In genomic region chr13:52679906-52680305, GRCm38 (mm10) we compare ENCODE assay signal across 9 mouse cellular contexts.
DNase-seq lines count a peak whose midpoint lies in the region; ATAC-seq and TF ChIP-seq lines count a peak whose summit lies in the region.
"Had no signal": no experiment of that assay in that cellular context is flagged by ENCODE, and none has a peak within 500 bp of the region (broad histone marks: within the 10 kb centered on the region; RNA-seq: fewer than 3 reads in every experiment).

No protein-coding gene starts in this region.

- TF ChIP-seq EP300 in liver, postnatal 0 days (IDR thresholded peaks at IDR 0.05; ENCODE audit: low read depth): no peak

- H3K9me3 ChIP-seq in hindbrain, embryonic 15.5 days: no peaks in the 10 kb centered on the region
- no peaks in the 10 kb centered on the region for H3K9me3 ChIP-seq in liver, postnatal 0 days (ENCODE audit: low read length)
- H3K9me3 ChIP-seq: liver, embryonic 13.5 days had no signal

- ATAC-seq in hindbrain, embryonic 15.5 days (ENCODE audit: low FRiP score, low read depth): peak; percentile 89
- no peak for ATAC-seq in liver, postnatal 0 days

- peak; percentile 18 for DNase-seq in 3134 (ENCODE audit: extremely low read depth, insufficient read length, low spot score)
- DNase-seq in adrenal gland, postnatal 25 days: peak; percentile 42
- peak; percentile 75 for DNase-seq in left cerebral cortex, postnatal 4 days
- DNase-seq in liver, postnatal 0 days: no peak
- DNase-seq in lung, postnatal 25 days (ENCODE audit: low spot score): no peak
- DNase-seq in B cell, adult 2 months: no peak
- no peak for DNase-seq in thymus, adult 2 months
- DNase-seq: liver, embryonic 13.5 days had no signal

- intact Hi-C loops in left cerebral cortex, postnatal 4 days (cut with DNase I): no loop called here

- TF ChIP-seq CTCF in liver, postnatal 0 days (IDR thresholded peaks at IDR 0.05; ENCODE audit: low read depth): no peak
- no peak for TF ChIP-seq CTCF in thymus, adult 2 months (IDR thresholded peaks at IDR 0.05; ENCODE audit: borderline replicate concordance, control insufficient read depth, extremely low read depth, insufficient read depth, low read length, poor library complexity)

- TF ChIP-seq POLR2A in thymus, adult 2 months (IDR thresholded peaks at IDR 0.05; ENCODE audit: control insufficient read depth, extremely low read depth, insufficient read depth, low read length, poor library complexity): no peak

- H3K9ac ChIP-seq in hindbrain, embryonic 15.5 days: no peak overlapping the region
- no peak overlapping the region for H3K9ac ChIP-seq in liver, postnatal 0 days (replicated peaks)
- H3K9ac ChIP-seq: liver, embryonic 13.5 days had no signal

- H3K36me3 ChIP-seq in hindbrain, embryonic 15.5 days: no peaks in the 10 kb centered on the region
- no peaks in the 10 kb centered on the region for H3K36me3 ChIP-seq in liver, postnatal 0 days (replicated peaks; ENCODE audit: insufficient read depth, low read length)
- H3K36me3 ChIP-seq in thymus, adult 2 months (ENCODE audit: control insufficient read depth, insufficient read depth, low read length): no peaks in the 10 kb centered on the region
- H3K36me3 ChIP-seq: liver, embryonic 13.5 days had no signal

- no peaks in the 10 kb centered on the region; the same call in 1 of the 2 replicates for H3K4me1 ChIP-seq in hindbrain, embryonic 15.5 days (replicated peaks)
- no peaks in the 10 kb centered on the region for H3K4me1 ChIP-seq in liver, postnatal 0 days (ENCODE audit: insufficient read depth)
- H3K4me1 ChIP-seq in thymus, adult 2 months (replicated peaks; ENCODE audit: control insufficient read depth, insufficient read depth, low read length): peaks cover 17% of the 10 kb centered on the region
- H3K4me1 ChIP-seq: liver, embryonic 13.5 days had no signal

- WGBS in hindbrain, embryonic 15.5 days: 32% methylated on average over 5 of the region's 5 CpGs
- 63% methylated on average over 5 of the region's 5 CpGs for WGBS in liver, postnatal 0 days (ENCODE audit: insufficient replicate concordance)
- 87% methylated on average over 5 of the region's 5 CpGs for WGBS in thymus, adult 2 months

- H3K4me3 ChIP-seq in hindbrain, embryonic 15.5 days: no peak overlapping the region
- H3K4me3 ChIP-seq in liver, postnatal 0 days (ENCODE audit: low read depth, low read length): no peak overlapping the region
- no peak overlapping the region for H3K4me3 ChIP-seq in thymus, adult 2 months (ENCODE audit: control insufficient read depth, insufficient read depth, low read length)
- H3K4me3 ChIP-seq: liver, embryonic 13.5 days had no signal

- H3K27ac ChIP-seq in hindbrain, embryonic 15.5 days (replicated peaks): no peak overlapping the region
- H3K27ac ChIP-seq in liver, postnatal 0 days (ENCODE audit: low read depth): no peak overlapping the region
- H3K27ac ChIP-seq in thymus, adult 2 months (ENCODE audit: control insufficient read depth, insufficient read depth, low read length): no peak overlapping the region
- H3K27ac ChIP-seq: liver, embryonic 13.5 days had no signal

- no peak overlapping the region for H3K4me2 ChIP-seq in hindbrain, embryonic 15.5 days
- no peak overlapping the region for H3K4me2 ChIP-seq in liver, postnatal 0 days (ENCODE audit: low read depth, low read length)
- H3K4me2 ChIP-seq: liver, embryonic 13.5 days had no signal

- H3K27me3 ChIP-seq in hindbrain, embryonic 15.5 days: no peaks in the 10 kb centered on the region
- no peaks in the 10 kb centered on the region for H3K27me3 ChIP-seq in liver, postnatal 0 days (ENCODE audit: insufficient read depth, low read length)
- no peaks in the 10 kb centered on the region; the same call in 1 of the 2 replicates for H3K27me3 ChIP-seq in thymus, adult 2 months (ENCODE audit: control insufficient read depth, insufficient read depth, low read length)
- H3K27me3 ChIP-seq: liver, embryonic 13.5 days had no signal

Comparison
In these comparisons a context has a peak if more than half of its experiments do, and no peak if none do; other contexts are left out.
1. DNase-seq: peak in 3134 (single experiment), adrenal gland, postnatal 25 days (single experiment) and left cerebral cortex, postnatal 4 days (single experiment); none in liver, postnatal 0 days (single experiment), lung, postnatal 25 days (single experiment), B cell, adult 2 months (0 of 2) and thymus, adult 2 months (single experiment).